Mouse (Mus musculus) heart, postnatal 36 days (tissue): ENCODE results near the gene Blm. TPM values are rescaled to one million over a fixed set of nuclear protein-coding genes. Genes with fewer than 3 reads are reported as not detected.

Experiments used
- DNase-seq, 2 experiments: peaks; one replicate each; pipeline ENCODE4 v3.0.0; 2021 to 2022
- intact Hi-C: fragments of 180-260 bp; cut with DNase I; formaldehyde crosslinking; loops from one replicate; pipeline ENCODE4 v1.15.1; 2025
- total RNA-seq, 2 experiments: library from RNA; stranded (reverse); gene quantifications; 2 replicates each; pipeline ENCODE4 v1.2.3; 2021

Blm gene
- total RNA-seq = 1 to 10 TPM; 1.3 to 1.7 TPM

DNA sequence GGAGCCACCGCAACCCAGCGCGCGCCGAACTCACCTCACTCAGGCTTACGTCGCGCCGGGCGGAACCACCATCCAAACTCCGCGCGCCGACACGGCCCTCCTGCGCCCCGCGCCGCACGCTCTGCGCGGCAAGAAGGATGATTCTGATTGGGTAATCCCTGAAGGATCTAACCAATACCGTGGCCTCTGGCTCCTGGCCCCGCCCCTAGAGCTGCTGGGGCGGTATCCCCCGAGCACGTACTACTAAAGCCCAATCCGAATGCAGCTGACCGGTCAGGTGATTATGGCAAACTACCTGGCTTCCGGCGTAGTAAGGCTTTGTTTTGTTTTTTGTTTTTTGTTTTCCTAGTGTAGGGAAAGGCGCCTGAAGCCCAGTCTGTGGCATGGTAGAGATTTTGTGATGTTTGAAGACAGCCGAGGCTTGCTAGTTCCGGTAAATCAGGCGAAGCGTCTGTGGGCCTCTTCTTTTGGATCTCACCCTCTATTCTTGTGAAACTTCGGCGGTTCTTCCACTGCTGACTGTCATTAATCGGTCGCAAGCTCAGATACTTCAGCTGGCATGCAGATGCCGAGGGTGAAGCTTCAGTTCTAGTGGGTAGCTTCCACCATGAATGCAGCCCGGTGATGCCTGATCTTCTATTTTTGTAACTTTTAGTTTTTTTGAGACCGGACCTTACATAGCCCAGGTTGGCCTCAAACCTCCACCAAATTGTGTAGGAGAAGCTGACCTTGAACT lies at the start of gene Blm:
TSS of gene Blm (minus strand) at position 111 of the 736 bp plus-strand sequence.
- intact Hi-C loops = loop anchor here (1.0 to 2.0 kb wide), 2 partner anchors 45 to 134 kb away; no protein-coding TSS in a partner anchor
- peak; percentile 92 to 94 for DNase-seq

DNA sequence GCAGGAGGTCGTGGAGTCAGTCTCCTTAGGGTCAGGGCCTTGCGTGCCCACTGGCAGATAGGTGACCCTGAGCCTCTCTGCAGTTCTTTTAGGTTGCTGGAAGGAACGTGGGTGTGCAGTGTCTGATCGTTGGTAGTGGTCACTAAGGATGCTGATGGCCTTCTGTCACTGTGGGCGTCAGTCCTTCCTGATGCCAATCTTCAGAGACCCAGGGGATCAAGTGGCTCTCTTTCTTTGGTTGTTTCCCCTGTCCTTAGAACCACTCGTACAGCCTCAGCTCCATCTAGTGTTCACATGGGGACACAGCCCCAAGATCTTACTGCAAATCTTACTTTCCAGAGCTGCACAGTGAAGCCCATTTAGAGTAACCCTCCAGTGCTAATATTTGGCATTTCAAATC lies 49.1 kb upstream of the Blm start:
- DNase-seq = peak; percentile 50 to 63
- intact Hi-C loops = loop anchor here (1.0 to 2.0 kb wide), 2 partner anchors 198 to 241 kb away; partner anchors contain the start of gene Hddc3

DNA sequence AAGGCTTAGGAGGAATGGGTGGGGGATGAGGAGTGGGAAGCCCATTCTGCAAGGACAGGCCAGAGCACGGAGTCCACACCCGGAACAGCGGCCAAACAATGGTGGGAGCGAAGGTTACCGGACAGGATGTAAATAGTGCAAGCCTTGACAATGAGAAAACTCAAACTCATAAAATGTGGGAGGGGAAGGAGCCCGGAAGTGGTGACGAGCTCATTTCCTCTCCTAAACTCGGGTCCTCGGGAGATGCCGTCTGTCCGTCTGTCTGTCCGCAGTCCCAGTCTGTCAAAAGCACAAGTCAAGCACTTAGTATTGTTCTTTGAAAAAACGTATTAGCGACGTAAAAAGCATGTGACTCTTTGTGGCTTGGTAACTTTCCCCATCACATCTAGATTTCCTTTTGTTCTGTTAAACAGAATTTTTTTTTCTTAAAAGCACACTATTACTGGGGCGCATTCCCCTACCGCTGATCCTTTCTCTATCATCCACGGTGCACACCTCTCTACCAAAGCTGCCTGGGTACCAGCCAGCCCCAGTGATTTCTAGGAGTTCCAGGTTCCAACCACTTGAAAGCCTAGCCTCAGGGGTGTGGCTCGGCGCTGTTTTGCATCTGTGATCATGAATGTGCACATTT lies 48.0 kb upstream of the Blm start:
- intact Hi-C loops = no loop called here
- DNase-seq = peak; percentile 44 to 52

DNA sequence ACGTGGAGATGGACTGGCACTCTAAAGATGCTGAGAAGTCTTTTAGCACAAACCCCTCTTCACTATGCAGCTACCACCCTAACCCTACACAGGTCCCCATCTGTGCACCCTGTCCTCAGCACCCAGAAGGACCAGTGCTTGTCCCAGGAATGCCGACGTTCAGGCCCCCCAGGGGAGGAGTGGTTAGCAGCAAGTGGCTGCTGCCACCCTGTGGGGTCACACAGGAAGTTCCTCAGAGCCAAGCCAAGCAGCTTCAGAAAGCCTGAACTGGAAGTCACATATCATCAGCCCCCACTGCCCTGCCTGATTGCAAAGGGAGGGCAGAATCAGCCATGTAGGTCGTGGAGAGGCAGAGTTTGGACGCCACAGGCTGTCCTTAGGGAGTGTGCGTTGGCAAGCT lies 45.4 kb upstream of the Blm start:
- intact Hi-C loops = loop anchor here (1.0 kb wide), 2 partner anchors 45 to 194 kb away; partner anchors contain the start of gene Blm
- DNase-seq = peak; percentile 43 to 56

DNA sequence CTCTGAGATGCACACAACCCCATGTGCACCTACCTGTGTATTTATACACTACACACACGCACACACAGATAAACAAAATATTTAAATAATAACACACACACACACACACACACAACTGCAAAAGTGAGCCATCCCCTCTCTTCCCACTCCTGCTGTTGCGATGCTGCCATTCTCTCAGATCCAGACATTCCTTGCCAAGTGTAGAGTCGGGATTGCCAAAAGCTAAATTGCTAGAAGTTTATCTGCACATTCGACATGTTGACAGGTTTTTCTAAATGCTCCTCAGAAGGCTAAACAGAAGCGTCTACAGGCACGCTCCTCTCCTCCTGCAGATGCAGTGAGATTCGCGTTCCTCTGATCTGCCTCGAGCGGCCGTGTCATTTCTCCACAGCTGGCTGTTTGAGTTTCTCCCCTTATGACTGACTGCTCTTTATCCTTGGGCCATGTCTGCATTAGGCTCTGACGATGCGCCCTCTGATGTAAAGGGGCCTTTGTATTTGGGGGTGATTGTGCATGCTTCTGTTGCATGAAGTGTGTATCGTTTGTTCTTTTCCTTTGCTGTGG lies 42.6 kb upstream of the Blm start:
- no peak for DNase-seq
- intact Hi-C loops = no loop called here

DNA sequence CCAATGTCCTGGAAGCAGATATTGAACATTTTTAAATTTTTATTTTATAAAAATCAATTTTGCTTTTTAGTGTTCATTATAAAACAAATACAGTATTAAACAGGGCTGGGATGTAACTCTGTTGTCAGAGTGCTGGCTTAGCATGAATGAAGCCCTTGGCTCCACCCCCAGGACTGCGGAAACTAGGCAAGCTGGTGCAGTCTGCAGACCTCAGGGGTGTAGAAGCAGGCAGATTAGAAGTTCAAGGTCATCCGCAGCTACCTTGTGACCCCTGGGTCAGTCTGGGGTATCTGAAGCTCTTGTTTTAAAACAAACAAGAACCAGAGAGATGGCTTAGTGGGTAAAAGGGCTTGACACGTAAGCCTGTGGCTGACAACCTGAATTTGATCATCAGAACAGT lies 41.7 kb upstream of the Blm start:
- intact Hi-C loops = no loop called here
- no peak for DNase-seq

DNA sequence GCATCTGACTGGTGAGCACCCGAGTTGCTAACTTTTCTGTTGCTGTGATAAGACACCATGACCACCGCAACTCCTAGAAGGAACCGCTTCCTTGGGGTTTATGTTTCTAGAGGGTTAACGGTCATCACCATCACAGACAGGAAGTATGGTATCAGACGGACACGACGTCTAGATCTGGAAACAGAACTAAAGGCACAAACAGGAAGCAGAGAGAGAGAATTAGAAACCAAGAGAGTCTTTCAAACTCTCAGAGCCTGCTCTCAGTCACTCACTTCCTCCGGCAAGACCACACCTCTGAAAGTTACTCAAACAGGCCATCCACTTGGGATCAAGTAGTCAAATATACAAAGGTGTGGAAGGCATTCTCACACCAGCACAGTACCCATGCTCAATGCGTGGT lies 40.8 kb upstream of the Blm start:
- intact Hi-C loops = no loop called here

DNA sequence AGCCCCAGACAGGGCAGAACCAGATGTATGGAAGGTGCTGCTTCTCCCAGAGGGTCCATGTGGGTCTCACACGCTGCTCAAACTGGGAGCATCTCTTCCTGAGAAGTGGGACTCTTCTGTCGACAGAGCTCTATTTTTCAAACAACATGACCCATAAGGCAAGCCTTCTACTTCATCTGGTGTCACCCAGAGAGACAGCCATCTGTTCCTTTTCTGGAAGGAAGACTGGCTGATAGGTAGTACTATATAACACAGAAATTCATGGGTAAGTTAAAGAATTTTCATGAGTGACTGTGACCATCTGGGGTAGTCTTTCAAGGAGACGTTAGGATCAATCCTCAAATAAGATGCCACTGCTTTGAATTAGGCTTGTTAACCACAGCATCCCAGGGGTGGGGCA lies 38.2 kb upstream of the Blm start:
- intact Hi-C loops = no loop called here
- DNase-seq = no peak

More for the DNA sequence above, 40.8 kb upstream of the Blm start:
- no peak for DNase-seq

DNA sequence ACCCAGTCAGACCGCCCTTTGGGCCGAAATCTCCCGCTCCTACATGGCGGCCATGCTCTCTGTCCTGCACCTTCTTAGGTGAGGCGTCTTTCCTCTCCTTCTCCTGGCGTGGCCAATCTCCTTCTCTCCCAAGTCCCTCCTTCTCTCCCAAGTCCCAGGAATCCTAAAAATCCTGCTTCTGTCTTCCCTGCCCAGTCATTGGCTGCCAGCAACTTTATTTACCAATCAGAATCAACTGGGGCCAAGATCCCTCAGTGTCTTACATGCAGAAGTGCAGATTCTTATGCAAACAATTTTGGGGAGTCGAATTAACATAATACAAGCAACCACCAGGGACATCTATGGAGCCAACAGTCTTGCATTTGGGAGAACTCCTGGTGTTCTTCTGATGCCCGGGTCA lies 33.1 kb upstream of the Blm start:
- no peak for DNase-seq
- intact Hi-C loops = no loop called here

DNA sequence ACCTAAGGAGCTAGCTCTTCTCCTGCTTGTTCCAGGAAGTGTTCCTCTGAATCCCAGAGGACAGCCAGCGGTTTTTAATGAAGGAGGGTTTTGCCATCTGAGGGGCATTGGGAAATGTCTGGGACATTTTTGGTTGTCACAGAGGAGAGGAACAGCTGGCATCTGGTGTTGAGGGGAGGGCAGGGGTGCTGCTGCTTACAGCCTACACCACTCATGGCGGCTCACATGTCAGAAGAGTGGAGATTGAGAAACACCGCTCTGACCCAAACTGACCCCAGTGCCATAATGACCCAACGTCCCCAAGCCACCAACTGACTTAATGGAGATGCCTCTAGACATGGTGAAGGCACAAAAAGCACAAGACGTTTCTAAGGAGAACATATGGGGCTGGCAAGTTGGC lies 27.0 kb upstream of the Blm start:
- intact Hi-C loops = no loop called here

DNA sequence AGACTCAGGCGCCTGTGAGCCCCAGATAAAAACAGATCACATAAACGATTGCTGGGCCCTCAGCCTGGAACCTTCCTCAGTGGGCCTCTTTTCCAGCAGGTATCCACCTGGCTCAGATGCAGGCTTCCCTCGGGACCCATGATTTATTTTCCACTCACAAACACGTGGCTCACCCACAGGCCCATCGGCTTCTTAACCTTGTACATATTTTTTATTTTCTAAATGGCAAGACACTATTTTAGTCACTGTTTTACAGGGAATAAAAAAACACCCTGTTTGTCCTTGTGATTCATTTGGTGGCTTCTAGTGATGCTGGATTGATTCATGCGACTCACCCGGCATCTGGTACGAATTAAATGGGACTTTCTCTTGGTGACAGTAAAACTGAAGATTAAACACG lies 26.4 kb upstream of the Blm start:
- intact Hi-C loops = no loop called here
- DNase-seq = no peak

More for the DNA sequence above, 27.0 kb upstream of the Blm start:
- no peak for DNase-seq

DNA sequence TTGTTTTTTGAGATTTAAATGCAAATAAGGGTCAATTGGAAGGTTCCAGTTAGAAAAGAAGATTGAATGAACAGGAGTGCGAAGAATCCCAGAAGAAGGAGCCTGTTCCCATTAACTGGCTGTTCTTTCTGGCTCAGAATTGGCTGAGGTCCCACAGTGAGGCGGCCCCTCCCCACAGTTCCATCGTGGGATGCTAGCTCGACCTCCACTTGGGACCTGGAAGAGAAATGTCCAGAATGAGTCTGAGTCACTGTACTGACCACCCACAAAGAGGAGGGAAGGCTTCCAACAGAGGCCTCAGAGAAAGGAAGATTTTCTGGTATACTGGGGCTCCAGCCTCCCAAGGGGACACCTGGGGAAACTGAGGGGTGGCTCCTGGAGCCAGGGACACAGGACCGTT lies 23.7 kb upstream of the Blm start:
- DNase-seq = no peak
- intact Hi-C loops = no loop called here

DNA sequence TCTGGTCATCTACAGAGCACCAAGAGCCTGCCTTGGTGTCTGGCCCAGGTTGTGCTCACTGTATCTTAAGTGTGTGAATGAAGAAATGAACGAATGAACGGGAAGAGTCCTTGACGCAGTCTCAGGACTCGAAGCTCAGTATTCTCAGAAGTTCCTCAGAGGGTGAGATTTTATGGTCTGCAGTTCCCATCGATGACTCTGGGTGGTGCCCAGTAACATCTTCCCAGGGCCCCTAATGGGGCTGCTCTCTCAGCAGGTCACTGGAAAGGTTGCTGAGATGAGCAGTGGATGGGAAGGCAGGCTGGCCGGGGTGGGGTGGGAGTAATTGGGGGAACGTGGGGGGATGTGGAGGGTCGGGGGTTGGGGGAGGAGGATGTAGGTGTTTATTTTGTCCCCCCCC lies 23.2 kb upstream of the Blm start:
- intact Hi-C loops = no loop called here
- DNase-seq = no peak

DNA sequence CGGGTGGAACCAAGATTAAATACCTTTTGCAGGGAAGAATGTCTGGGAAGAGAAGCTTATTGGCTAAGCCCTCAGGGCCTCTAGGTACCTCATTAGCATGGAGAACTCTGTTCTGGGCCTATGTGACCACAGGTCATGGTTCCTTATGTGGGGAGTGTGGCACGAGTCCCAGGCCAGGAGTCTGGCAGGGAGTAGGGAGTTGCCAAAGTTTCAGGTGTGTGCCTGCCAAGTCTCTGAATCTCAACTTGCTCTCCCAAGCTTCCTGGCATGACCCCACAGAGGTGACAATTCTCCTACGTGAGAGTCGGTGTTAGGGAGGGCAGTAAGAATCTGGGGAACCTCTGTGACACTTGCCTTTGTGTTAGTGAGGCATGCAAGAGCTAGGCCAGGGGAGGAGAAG lies 22.2 kb upstream of the Blm start:
- intact Hi-C loops = no loop called here
- DNase-seq = peak in 1 of 2 experiments; percentile 17

DNA sequence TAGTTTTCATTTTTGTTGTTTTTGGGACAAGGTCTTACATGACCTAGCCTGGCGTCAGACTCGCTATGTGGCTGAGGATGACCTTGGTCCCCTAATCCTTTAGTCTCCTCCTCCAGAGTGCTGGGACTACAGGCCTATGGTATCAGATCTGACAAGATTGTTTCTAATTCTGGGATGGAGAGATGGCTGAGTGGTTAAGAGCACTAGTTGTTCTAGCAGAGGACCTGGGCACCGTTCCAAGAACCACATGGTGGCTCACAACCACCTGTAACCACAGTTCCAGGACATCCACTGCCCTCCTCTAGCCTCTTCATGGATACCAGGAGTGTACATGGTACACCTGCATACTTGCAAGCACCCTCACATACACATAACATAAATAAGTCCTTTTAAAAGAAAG lies 21.2 kb upstream of the Blm start:
- peak; percentile 46 to 48 for DNase-seq
- intact Hi-C loops = no loop called here

DNA sequence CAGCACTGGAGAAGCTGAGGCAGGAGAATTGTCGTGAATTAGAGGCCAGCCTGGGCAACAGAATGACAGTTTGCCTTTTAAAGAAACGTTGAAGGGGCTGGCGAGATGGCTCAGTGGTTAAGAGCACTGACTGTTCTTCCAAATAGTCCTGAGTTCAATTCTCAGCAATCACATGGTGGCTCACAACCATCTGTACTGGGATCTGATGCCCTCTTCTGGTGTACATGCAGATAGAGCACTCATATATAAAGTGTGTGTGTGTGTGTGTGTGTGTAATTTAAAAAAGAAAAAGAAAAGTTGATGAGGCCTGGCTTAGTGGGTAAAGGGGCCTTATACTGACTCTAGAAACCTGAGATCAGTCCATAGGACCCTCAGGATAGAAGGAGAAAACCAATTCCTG lies 20.2 kb upstream of the Blm start:
- intact Hi-C loops = no loop called here
- no peak for DNase-seq

DNA sequence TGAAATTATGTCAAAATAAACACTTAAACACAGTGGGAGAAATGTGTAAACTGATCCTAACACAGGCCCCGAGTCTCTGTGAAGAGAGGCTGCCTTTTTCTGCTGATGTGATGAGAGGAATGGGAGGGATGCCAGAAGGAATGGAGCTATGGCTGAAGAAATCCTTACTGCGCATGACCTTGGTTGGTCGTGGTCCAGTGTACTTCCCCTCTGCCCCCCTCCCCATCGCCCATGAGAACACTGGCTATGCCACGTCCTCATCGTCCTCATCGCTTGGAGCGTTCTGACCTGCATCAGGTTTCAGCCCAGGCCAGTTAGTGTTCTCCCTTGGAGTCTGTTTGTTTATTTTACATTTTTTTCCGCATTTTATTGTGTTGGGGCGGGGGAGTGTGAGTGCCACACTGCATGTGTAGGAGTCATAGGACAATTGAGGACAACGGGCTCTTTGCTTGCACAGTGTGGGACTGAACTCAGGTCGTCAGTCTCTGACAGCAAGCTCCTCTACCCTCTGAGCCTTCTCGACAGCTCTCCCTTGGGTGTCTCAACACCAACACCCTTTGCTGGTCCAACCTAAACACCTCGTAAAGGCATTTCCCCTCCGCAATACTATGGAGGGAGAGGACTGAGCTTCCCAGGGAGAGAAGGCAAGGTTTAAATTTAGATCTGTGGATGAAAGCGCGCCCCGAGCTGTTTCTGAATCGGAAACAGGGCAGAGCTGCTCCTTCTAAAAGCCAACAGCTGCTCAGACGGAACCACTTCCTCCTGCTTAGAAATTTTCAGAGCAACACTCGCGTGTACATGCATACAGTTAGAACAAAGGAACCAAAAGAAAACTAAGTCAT lies 19.5 kb upstream of the Blm start:
- DNase-seq = peak; percentile 12 to 20
- intact Hi-C loops = no loop called here

DNA sequence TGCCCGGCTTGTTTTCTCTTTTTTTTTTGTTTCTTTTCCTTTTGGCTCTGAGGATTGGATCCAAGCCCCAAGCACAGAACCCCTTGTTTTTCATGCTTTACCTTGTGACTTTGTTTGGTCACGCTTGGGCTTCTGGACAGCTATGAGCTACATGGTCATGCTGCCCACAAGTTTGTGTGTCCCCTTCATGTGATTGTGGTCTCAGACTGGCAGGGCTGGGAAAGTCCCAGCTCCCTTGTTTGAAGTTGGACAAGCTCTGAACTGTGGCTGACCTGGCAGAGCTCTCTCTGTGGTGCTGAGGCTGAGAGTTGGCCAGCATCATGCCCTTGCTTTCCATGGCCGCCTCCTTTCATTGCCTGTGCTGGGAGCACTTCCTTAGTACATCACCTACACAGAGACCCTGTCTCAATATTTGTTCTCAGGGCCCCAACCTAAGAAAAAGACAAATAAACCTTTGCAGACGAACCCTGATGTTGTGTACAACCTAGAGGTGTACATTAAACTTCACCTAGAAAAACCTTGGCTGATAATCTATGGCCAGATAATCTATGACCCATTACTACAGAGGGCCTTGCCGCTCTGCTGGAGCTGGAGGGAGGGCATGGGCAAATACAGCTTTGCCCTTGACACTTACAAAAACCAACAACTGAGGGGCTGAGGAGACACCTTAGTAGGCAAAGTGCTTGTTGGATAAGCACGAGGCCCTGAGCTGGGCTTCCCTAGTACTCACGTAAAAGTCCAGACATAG lies 13.8 kb upstream of the Blm start:
- intact Hi-C loops = no loop called here
- DNase-seq = no peak

DNA sequence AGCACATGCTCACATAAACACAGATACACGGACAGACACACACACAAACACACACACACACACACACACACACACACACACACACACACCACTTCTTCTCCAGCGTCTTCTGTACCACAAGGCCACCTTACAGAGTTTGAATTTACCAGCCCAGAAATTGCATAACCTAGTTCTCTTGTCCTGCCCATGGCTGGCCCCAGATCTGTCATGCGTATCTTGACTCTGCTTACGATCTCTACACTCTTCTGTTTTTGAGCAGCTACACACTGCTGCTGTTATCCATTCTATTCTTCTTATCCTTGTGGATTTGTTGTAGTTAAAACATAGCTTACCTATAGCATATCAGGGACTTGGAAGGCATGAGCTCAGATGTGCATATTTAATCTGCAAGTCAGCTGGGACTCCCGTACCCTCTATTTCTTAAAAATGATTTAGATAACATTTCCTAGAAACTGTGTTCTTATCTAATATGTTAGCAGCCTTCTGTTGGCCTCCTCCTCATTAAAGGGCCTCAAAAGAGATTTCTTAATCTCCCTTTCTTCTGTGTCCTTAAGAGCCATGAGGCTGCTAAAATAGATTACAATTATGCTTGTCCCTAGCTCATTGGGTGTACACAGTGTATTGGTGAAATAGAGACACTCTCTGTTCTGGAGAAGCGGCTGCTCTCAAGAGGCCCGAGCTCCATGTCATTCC lies 7.4 kb upstream of the Blm start:
- no peak for DNase-seq
- intact Hi-C loops = no loop called here

DNA sequence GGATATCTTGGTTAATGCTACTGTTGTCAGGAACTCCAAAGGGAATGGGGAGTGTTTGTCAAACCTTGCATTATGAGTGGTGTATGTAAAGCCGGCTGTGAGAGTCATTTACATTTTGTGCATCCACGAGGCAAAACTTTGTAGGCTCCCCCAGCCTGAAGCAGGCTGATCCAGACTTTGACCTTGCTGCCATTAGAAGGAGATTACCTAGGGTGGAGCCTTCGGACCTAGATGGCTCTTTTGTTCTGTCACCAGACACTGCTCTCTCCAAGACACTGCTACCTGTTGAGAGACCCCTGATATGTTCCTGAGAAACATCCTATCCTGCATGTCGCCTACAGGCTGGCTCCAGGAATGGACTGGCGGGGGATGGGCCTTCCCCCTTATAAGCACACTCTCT lies 4.7 kb upstream of the Blm start:
- intact Hi-C loops = no loop called here
- no peak for DNase-seq
